Mouse (Mus musculus) lung, postnatal 0 days (tissue): ENCODE data around the gene Fat3. TPM values are rescaled to one million over a fixed set of nuclear protein-coding genes. Genes with fewer than 3 reads are reported as not detected.

Experiments
- ATAC-seq: fragments of 200-750 bp; cut with Nextera tagmentation; 2 replicates; pipeline ENCODE4 v1.8.0; 2017; ENCODE audit warnings: moderate library complexity
- DNase-seq: peaks from one replicate; pipeline ENCODE4 v3.0.0-alpha.2; 2016; ENCODE audit warnings: low spot score
- H3K27ac ChIP-seq: fragments of 300-500 bp; sonication (generic); 2 replicates; pipeline ENCODE4 v1.5.1; 2014; ENCODE audit warnings: antibody characterized with exemption, mild to moderate bottlenecking, low read length, mixed read lengths
- H3K27me3 ChIP-seq: fragments of 300-500 bp; sonication (generic); replicated peaks from 2 replicates; pipeline ENCODE4 v1.6.1; 2014; ENCODE audit warnings: low read length, mixed read lengths; ENCODE audit not compliant: insufficient read depth
- H3K36me3 ChIP-seq: fragments of 300-500 bp; sonication (generic); 2 replicates; pipeline ENCODE4 v1.6.1; 2014; ENCODE audit warnings: low read length, mixed read lengths; ENCODE audit not compliant: insufficient read depth
- H3K4me1 ChIP-seq: fragments of 300-500 bp; sonication (generic); 2 replicates; pipeline ENCODE4 v1.6.1; 2014; ENCODE audit warnings: antibody characterized with exemption, low read depth, low read length, mixed read lengths; ENCODE audit not compliant: insufficient read depth
- H3K4me2 ChIP-seq: fragments of 300-500 bp; sonication (generic); replicated peaks from 2 replicates; pipeline ENCODE4 v1.6.1; 2014; ENCODE audit warnings: low read depth, mild to moderate bottlenecking, low read length, moderate library complexity, mixed read lengths
- H3K4me3 ChIP-seq: fragments of 300-500 bp; sonication (generic); 2 replicates; pipeline ENCODE4 v1.5.1; 2014; ENCODE audit warnings: low read depth, low read length
- H3K9ac ChIP-seq: fragments of 300-500 bp; sonication (generic); replicated peaks from 2 replicates; pipeline ENCODE4 v1.6.1; 2014; ENCODE audit warnings: low read depth, mild to moderate bottlenecking
- H3K9me3 ChIP-seq: fragments of 300-500 bp; sonication (generic); 2 replicates; pipeline ENCODE4 v1.6.1; 2016; ENCODE audit warnings: low read length, mixed read lengths
- CTCF ChIP-seq: IDR thresholded peaks from 2 replicates; pipeline ENCODE4 v1.5.1; 2016; ENCODE audit warnings: antibody characterized with exemption, mild to moderate bottlenecking
- EP300 ChIP-seq: IDR thresholded peaks from 2 replicates; pipeline ENCODE4 v1.6.1; 2016; ENCODE audit warnings: antibody characterized with exemption, mild to moderate bottlenecking, control low read depth
- WGBS: fragments of 180-500 bp; shearing (Covaris S2); extraction: QIAGEN DNeasy Blood & Tissue Kit; methylation state at CpG from one replicate; pipeline ENCODE4 v1.1.7; 2014; 5-methylcytosine and 5-hydroxymethylcytosine counted together
- polyA plus RNA-seq: library from polyadenylated mRNA; unstranded; fragments of >200 nt; fragmentation: Nextera tagmentation; extraction: Ambion mirVana; gene quantifications from 2 replicates; pipeline ENCODE4 v1.2.1, GENCODE M21; 2015

The Fat3 gene
- polyA plus RNA-seq, 1 experiment from 2014 or later: 0.78 TPM

GRCm38 (mm10) chr9:16460591-16460990 lies 40.5 kb downstream of the Fat3 start:
- no peak overlapping the region for H3K9ac ChIP-seq
- no peaks in the 10 kb centered on the region for H3K9me3 ChIP-seq
- TF ChIP-seq EP300 (no peak), CTCF (no peak)
- H3K36me3 ChIP-seq: no peaks in the 10 kb centered on the region
- WGBS: 40% methylated on average over 2 of the region's 2 CpGs
- no peak overlapping the region for H3K4me2 ChIP-seq
- no peak overlapping the region for H3K27ac ChIP-seq
- no peaks in the 10 kb centered on the region for H3K27me3 ChIP-seq
- peak; percentile 36 for DNase-seq
- peak; percentile 35; the same call in 1 of the 2 replicates for ATAC-seq
- no peaks in the 10 kb centered on the region for H3K4me1 ChIP-seq
- H3K4me3 ChIP-seq: no peak overlapping the region

GRCm38 (mm10) chr9:16441930-16442329 lies 59.2 kb downstream of the Fat3 start:
- Histone ChIP-seq H3K9ac (no peak overlapping the region), H3K9me3 (no peaks in the 10 kb centered on the region), H3K4me1 (no peaks in the 10 kb centered on the region), H3K27ac (no peak overlapping the region), H3K27me3 (no peaks in the 10 kb centered on the region), H3K4me2 (no peak overlapping the region), H3K4me3 (no peak overlapping the region), H3K36me3 (no peaks in the 10 kb centered on the region)
- TF ChIP-seq CTCF (no peak), EP300 (no peak)
- 69% methylated on average over 4 of the region's 4 CpGs for WGBS
- DNase-seq (no peak), ATAC-seq (no peak)

- Histone ChIP-seq H3K27me3 (no peaks in the 10 kb centered on the region), H3K9me3 (no peaks in the 10 kb centered on the region), H3K4me1 (no peaks in the 10 kb centered on the region), H3K9ac (no peak overlapping the region), H3K4me2 (no peak overlapping the region), H3K36me3 (no peaks in the 10 kb centered on the region), H3K27ac (no peak overlapping the region), H3K4me3 (no peak overlapping the region)
- DNase-seq (no peak), ATAC-seq (no peak)
- TF ChIP-seq CTCF (no peak), EP300 (no peak)
- WGBS: 65% methylated on average over 6 of the region's 6 CpGs
Measured at GRCm38 (mm10) chr9:16440638-16441037, 60.4 kb downstream of the Fat3 start.

DNA sequence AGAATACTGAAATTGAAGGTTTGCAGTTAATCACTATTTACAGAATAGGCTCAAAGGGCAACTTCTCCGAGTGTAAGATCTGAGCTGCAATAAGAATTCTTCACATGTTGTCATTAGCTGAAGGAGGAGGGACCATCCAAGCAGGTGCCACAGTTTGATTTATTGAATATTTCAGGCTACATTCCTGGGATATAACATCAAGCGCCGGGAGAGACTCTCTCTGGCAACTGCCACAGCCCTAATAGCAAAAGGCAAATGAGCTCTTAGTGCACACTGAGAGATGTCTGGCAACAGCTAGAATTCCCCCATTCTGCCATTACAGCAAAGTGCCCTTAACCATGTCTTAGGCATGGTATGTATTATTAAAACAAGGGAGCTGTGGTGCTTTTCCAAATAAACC lies 61.1 kb downstream of the Fat3 start:
- TF ChIP-seq CTCF: no peak
- no peak for TF ChIP-seq EP300
- Histone ChIP-seq H3K4me1 (no peaks in the 10 kb centered on the region), H3K9me3 (no peaks in the 10 kb centered on the region), H3K36me3 (no peaks in the 10 kb centered on the region), H3K4me3 (no peak overlapping the region), H3K9ac (no peak overlapping the region), H3K27ac (no peak overlapping the region), H3K27me3 (no peaks in the 10 kb centered on the region), H3K4me2 (no peak overlapping the region)
- no peak for ATAC-seq
- DNase-seq: no peak
- 24% methylated on average over 3 of the region's 3 CpGs for WGBS

GRCm38 (mm10) chr9:16437805-16438204 lies 63.3 kb downstream of the Fat3 start:
- DNase-seq (no peak), ATAC-seq (no peak)
- Histone ChIP-seq H3K4me2 (no peak overlapping the region), H3K27ac (no peak overlapping the region), H3K9ac (no peak overlapping the region), H3K36me3 (no peaks in the 10 kb centered on the region), H3K4me1 (no peaks in the 10 kb centered on the region), H3K4me3 (no peak overlapping the region), H3K27me3 (no peaks in the 10 kb centered on the region), H3K9me3 (no peaks in the 10 kb centered on the region)
- 38% methylated on average over 5 of the region's 5 CpGs for WGBS
- TF ChIP-seq CTCF (no peak), EP300 (no peak)

GRCm38 (mm10) chr9:16428589-16428988 lies 72.5 kb downstream of the Fat3 start:
- Histone ChIP-seq H3K4me2 (no peak overlapping the region), H3K36me3 (no peaks in the 10 kb centered on the region), H3K27me3 (no peaks in the 10 kb centered on the region), H3K4me3 (no peak overlapping the region), H3K27ac (no peak overlapping the region), H3K9me3 (no peaks in the 10 kb centered on the region), H3K9ac (no peak overlapping the region), H3K4me1 (no peaks in the 10 kb centered on the region)
- TF ChIP-seq CTCF: no peak
- TF ChIP-seq EP300: no peak
- DNase-seq (no peak), ATAC-seq (no peak)
- WGBS: 76% methylated on average over 5 of the region's 5 CpGs

GRCm38 (mm10) chr9:16422707-16423106 lies 78.4 kb downstream of the Fat3 start:
- no peak for ATAC-seq
- Histone ChIP-seq H3K9me3 (no peaks in the 10 kb centered on the region), H3K4me3 (no peak overlapping the region), H3K4me2 (no peak overlapping the region), H3K9ac (no peak overlapping the region), H3K36me3 (no peaks in the 10 kb centered on the region), H3K27ac (no peak overlapping the region), H3K27me3 (no peaks in the 10 kb centered on the region), H3K4me1 (no peaks in the 10 kb centered on the region)
- no peak for DNase-seq
- TF ChIP-seq EP300: no peak
- TF ChIP-seq CTCF: no peak
- 78% methylated on average over 2 of the region's 2 CpGs for WGBS
